Mouse (Mus musculus) Muller cell, postnatal 12 days (primary cell): ENCODE data around the gene Adm.

ENCODE experiments used
- DNase-seq: peaks from one replicate; pipeline ENCODE4 v3.0.0-alpha.2; 2015; ENCODE audit errors: inconsistent ontology term

The Adm gene

GRCm38 (mm10) chr7:110658378-110658928 lies 31.0 kb downstream of the Adm start:
- DNase-seq: no peak

DNA sequence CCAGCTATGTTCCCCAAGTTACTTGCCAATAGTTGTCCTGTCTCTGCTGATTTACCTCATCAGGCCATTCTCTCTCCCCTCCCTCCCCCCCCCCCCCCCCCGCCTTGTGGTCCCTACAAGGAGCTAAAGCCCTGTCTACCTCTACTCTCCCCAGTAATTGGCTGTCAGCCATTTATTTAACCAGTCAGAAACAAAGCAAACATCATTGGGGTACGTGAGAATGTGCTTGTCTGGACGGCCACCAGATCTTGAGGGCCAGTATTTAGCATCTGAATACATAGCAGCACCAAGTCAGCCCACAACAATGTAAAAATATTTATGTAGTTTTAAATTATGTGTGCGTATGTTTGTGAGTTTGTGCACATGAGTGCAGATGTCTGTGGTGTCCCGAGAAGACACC lies 39.1 kb downstream of the Adm start:
- DNase-seq: peak; percentile 42

DNA sequence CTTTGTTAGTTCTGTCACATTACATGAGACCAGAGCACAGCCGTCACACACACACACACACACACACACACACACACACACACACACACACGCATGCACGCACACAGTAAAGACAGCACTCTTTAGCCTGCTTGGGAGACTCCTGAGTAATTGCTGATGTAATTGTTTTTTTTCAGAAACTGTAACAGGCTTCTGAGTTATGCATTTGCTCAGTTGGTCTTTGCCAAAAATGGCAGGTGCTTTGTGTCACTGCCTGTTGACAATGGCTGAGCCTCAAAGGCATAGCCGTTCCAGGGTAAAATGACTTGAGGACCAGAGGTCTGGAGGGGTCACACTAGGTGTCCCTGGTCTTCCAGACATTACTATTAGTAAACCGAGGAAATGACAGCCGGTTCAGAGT lies 40.8 kb downstream of the Adm start:
- DNase-seq: peak; percentile 84

GRCm38 (mm10) chr7:110668756-110669155 lies 41.3 kb downstream of the Adm start:
- DNase-seq: peak; percentile 91

GRCm38 (mm10) chr7:110671121-110671680 lies 43.7 kb downstream of the Adm start:
- peak; percentile 85 for DNase-seq
